Mouse (Mus musculus) gastrocnemius, postnatal 36 days (tissue): ENCODE measurements at regions not wholly inside any gene's neighbourhood (a gene's known extent, or its start where the extent isn't known, plus 50 kb on each side); places are given as distances from the start of the nearest gene placed in this dataset.

Experiments
- DNase-seq, 2 experiments: peaks; one replicate each; pipeline ENCODE4 v3.0.0; 2022
- intact Hi-C: fragments of 180-260 bp; cut with DNase I; formaldehyde crosslinking; loops from one replicate; pipeline ENCODE4 v1.15.1; 2025

GRCm38 (mm10) chr8:26829313-26829712, 147.8 kb upstream of the Zfp703 start:
- no peak for DNase-seq
- intact Hi-C loops = no loop called here

- intact Hi-C loops = no loop called here
- no peak for DNase-seq
Observed at GRCm38 (mm10) chr8:26831148-26831547, 146.0 kb upstream of the Zfp703 start.

GRCm38 (mm10) chr8:26831790-26832189, 145.3 kb upstream of the Zfp703 start:
- intact Hi-C loops = no loop called here
- no peak for DNase-seq

- intact Hi-C loops = no loop called here
Observed at GRCm38 (mm10) chr8:26832546-26832945, 144.6 kb upstream of the Zfp703 start.

GRCm38 (mm10) chr8:26833297-26833696, 143.8 kb upstream of the Zfp703 start:
- DNase-seq = no peak
- intact Hi-C loops = no loop called here

More at GRCm38 (mm10) chr8:26832546-26832945, 144.6 kb upstream of the Zfp703 start:
- DNase-seq = no peak

GRCm38 (mm10) chr8:26833784-26834183, 143.3 kb upstream of the Zfp703 start:
- intact Hi-C loops = no loop called here
- DNase-seq = no peak

GRCm38 (mm10) chr8:26834604-26835003, 142.5 kb upstream of the Zfp703 start:
- intact Hi-C loops = no loop called here
- no peak for DNase-seq

GRCm38 (mm10) chr8:26835076-26835475, 142.0 kb upstream of the Zfp703 start:
- intact Hi-C loops = no loop called here

GRCm38 (mm10) chr8:26835616-26836015, 141.5 kb upstream of the Zfp703 start:
- intact Hi-C loops = no loop called here
- DNase-seq = no peak

More at GRCm38 (mm10) chr8:26835076-26835475, 142.0 kb upstream of the Zfp703 start:
- no peak for DNase-seq

GRCm38 (mm10) chr8:26836552-26836951, 140.6 kb upstream of the Zfp703 start:
- intact Hi-C loops = no loop called here

GRCm38 (mm10) chr8:26840286-26840685, 136.8 kb upstream of the Zfp703 start:
- DNase-seq = peak in 1 of 2 experiments; percentile 39
- intact Hi-C loops = no loop called here

More at GRCm38 (mm10) chr8:26836552-26836951, 140.6 kb upstream of the Zfp703 start:
- DNase-seq = no peak

- intact Hi-C loops = no loop called here
- no peak for DNase-seq
Observed at GRCm38 (mm10) chr8:26840745-26841680, 136.1 kb upstream of the Zfp703 start.

GRCm38 (mm10) chr8:26843714-26844113, 133.4 kb upstream of the Zfp703 start:
- intact Hi-C loops = no loop called here
- DNase-seq = no peak

GRCm38 (mm10) chr8:26844132-26844808, 132.9 kb upstream of the Zfp703 start:
- no peak for DNase-seq
- intact Hi-C loops = no loop called here

GRCm38 (mm10) chr8:26844809-26845143, 132.3 kb upstream of the Zfp703 start:
- DNase-seq = no peak
- intact Hi-C loops = no loop called here

GRCm38 (mm10) chr8:26845481-26846194, 131.5 kb upstream of the Zfp703 start:
- intact Hi-C loops = no loop called here
- no peak for DNase-seq

GRCm38 (mm10) chr8:26847009-26847408, 130.1 kb upstream of the Zfp703 start:
- intact Hi-C loops = no loop called here
- no peak for DNase-seq

- intact Hi-C loops = no loop called here
- no peak for DNase-seq
Observed at GRCm38 (mm10) chr8:26848098-26848772, 128.9 kb upstream of the Zfp703 start.

GRCm38 (mm10) chr8:26848955-26849684, 128.0 kb upstream of the Zfp703 start:
- DNase-seq = no peak
- intact Hi-C loops = no loop called here
